In the genomic region with DNA sequence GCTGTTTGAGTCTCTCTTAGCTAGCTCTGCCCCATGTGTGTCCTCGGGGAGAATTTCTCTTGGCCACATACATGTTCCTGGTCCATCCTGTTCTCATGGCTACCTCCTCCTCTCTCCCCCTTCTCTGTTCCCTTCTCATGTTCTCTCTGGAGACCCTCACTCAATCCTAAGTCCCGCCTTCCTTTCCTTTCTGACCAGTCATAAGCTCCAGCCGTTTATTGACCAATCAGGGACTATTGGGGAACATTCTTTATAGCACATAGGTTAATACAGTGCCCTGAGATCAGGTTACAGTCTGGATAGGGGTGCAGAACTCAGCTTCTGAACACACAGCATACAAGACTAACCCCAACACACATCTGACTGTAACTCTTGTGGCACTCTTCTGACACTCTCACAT, we compare ENCODE assay signal across 24 mouse cellular contexts. TPM values are rescaled to one million over a fixed set of nuclear protein-coding genes. Genes with fewer than 3 reads are reported as not detected.
DNase-seq lines count a peak whose midpoint lies in the region; ATAC-seq and TF ChIP-seq lines count a peak whose summit lies in the region.
"Had no signal": no experiment of that assay in that cellular context is flagged by ENCODE, and none has a peak within 500 bp of the region (broad histone marks: within the 10 kb centered on the region; RNA-seq: fewer than 3 reads in every experiment).

No protein-coding gene starts in this region.

- DNase-seq in ES-CJ7 (ENCODE audit: low read depth, low spot score) (peak; percentile 57), ES-E14 (ENCODE audit: low read depth, low spot score) (no peak)
- peak; percentile 75 for DNase-seq in embryonic facial prominence, embryonic 11.5 days (ENCODE audit: low spot score)
- DNase-seq in left cerebral cortex, adult 11 months (ENCODE audit: low spot score), result no peak
- no peak for DNase-seq in thymus, adult 18-20 months
- DNase-seq: adrenal gland, postnatal 36 days; cerebellum, adult 11-12 months; cerebellum, postnatal 14 days; gastrocnemius, postnatal 10 days; heart, adult 11 months; heart, postnatal 36 days; kidney, postnatal 14 days; liver; liver, postnatal 0 days; thymus, postnatal 4 days had no signal

- no peak overlapping the region for H3K9ac ChIP-seq in ES-E14 (ENCODE audit: insufficient read depth, low read depth, low read length, poor library complexity, severe bottlenecking)
- no peak overlapping the region for H3K9ac ChIP-seq in embryonic facial prominence, embryonic 11.5 days (replicated peaks; ENCODE audit: low read length)
- no peak overlapping the region for H3K9ac ChIP-seq in limb, embryonic 12.5 days (replicated peaks)
- H3K9ac ChIP-seq in midbrain, embryonic 13.5 days (replicated peaks), result no peak overlapping the region
- H3K9ac ChIP-seq: embryonic facial prominence, embryonic 15.5 days; heart, embryonic 13.5 days; hindbrain, embryonic 15.5 days; liver, postnatal 0 days had no signal

- H3K36me3 ChIP-seq in ES-E14 (ENCODE audit: control insufficient read depth, insufficient read depth, low read length, poor library complexity, severe bottlenecking), result no peaks in the 10 kb centered on the region
- H3K36me3 ChIP-seq in embryonic facial prominence, embryonic 11.5 days (replicated peaks; ENCODE audit: control insufficient read depth, insufficient read depth, low read depth, low read length), result no peaks in the 10 kb centered on the region
- no peaks in the 10 kb centered on the region for H3K36me3 ChIP-seq in limb, embryonic 12.5 days
- no peaks in the 10 kb centered on the region for H3K36me3 ChIP-seq in midbrain, embryonic 13.5 days
- H3K36me3 ChIP-seq: G1E; hindbrain, embryonic 15.5 days had no signal

- peak; percentile 74 for ATAC-seq in embryonic facial prominence, embryonic 11.5 days (replicated peaks; ENCODE audit: insufficient number of reproducible peaks, low FRiP score, low TSS enrichment, low read depth)
- ATAC-seq in limb, embryonic 12.5 days (ENCODE audit: insufficient number of reproducible peaks, insufficient read depth, low FRiP score, low TSS enrichment, low read depth), result peak; percentile 83
- ATAC-seq in midbrain, embryonic 13.5 days, result no peak
- ATAC-seq: intestine, embryonic 16.5 days; liver, postnatal 0 days had no signal

- in situ Hi-C loops in ES-E14 (cut with MboI; ENCODE audit: low sequenced_read_pairs in 2 of 2, unreplicated experiment in 2 of 2), result no loop called here

- 48% methylated on average over 3 of the region's 3 CpGs for WGBS in embryonic facial prominence, embryonic 11.5 days
- WGBS in limb, embryonic 12.5 days, result 25% methylated on average over 3 of the region's 3 CpGs
- 64% methylated on average over 3 of the region's 3 CpGs for WGBS in midbrain, embryonic 13.5 days

- no peak overlapping the region for H3K4me2 ChIP-seq in embryonic facial prominence, embryonic 11.5 days (ENCODE audit: low read depth, low read length)
- H3K4me2 ChIP-seq in limb, embryonic 12.5 days, result no peak overlapping the region
- no peak overlapping the region for H3K4me2 ChIP-seq in midbrain, embryonic 13.5 days (replicated peaks)
- H3K4me2 ChIP-seq: embryonic facial prominence, embryonic 15.5 days; heart, embryonic 13.5 days; hindbrain, embryonic 15.5 days had no signal

- H3K27me3 ChIP-seq in embryonic facial prominence, embryonic 11.5 days (ENCODE audit: control insufficient read depth, insufficient read depth, low read length), result no peaks in the 10 kb centered on the region
- H3K27me3 ChIP-seq in limb, embryonic 12.5 days, result peaks cover 5% of the 10 kb centered on the region; the same call in 1 of the 2 replicates
- peaks cover 22% of the 10 kb centered on the region for H3K27me3 ChIP-seq in midbrain, embryonic 13.5 days
- H3K27me3 ChIP-seq: embryonic facial prominence, embryonic 15.5 days; heart, embryonic 13.5 days had no signal

- no peak overlapping the region for H3K4me3 ChIP-seq in ES-E14 (ENCODE audit: insufficient read depth in 1 of 2, low read depth in 1 of 2, low read length in 2 of 2, poor library complexity in 1 of 2, severe bottlenecking in 1 of 2)
- no peak overlapping the region for H3K4me3 ChIP-seq in embryonic facial prominence, embryonic 11.5 days (ENCODE audit: low read depth, low read length)
- H3K4me3 ChIP-seq in limb, embryonic 12.5 days (replicated peaks), result no peak overlapping the region
- H3K4me3 ChIP-seq in midbrain, embryonic 13.5 days (replicated peaks), result no peak overlapping the region
- H3K4me3 ChIP-seq: embryonic facial prominence, embryonic 15.5 days; heart, embryonic 13.5 days; hindbrain, embryonic 15.5 days; left cerebral cortex, adult 2 months; megakaryocyte, embryonic 14.5 days had no signal

- no peak overlapping the region; the same call in 1 of the 2 replicates for H3K27ac ChIP-seq in ES-E14 (ENCODE audit: insufficient read depth, low read depth, low read length, poor library complexity, severe bottlenecking)
- H3K27ac ChIP-seq in embryonic facial prominence, embryonic 11.5 days (replicated peaks; ENCODE audit: low read depth, low read length), result no peak overlapping the region
- H3K27ac ChIP-seq in limb, embryonic 12.5 days, result peak overlapping the region; percentile 19; the same call in 1 of the 2 replicates
- no peak overlapping the region for H3K27ac ChIP-seq in midbrain, embryonic 13.5 days
- H3K27ac ChIP-seq: embryonic facial prominence, embryonic 15.5 days; heart, embryonic 13.5 days; hindbrain, embryonic 15.5 days; left cerebral cortex, adult 2 months had no signal

- no peaks in the 10 kb centered on the region for H3K9me3 ChIP-seq in ES-E14 (ENCODE audit: control insufficient read depth, insufficient read depth, low read depth, low read length)
- H3K9me3 ChIP-seq in embryonic facial prominence, embryonic 11.5 days (replicated peaks; ENCODE audit: control insufficient read depth, low read length), result no peaks in the 10 kb centered on the region
- H3K9me3 ChIP-seq in limb, embryonic 12.5 days, result no peaks in the 10 kb centered on the region
- no peaks in the 10 kb centered on the region for H3K9me3 ChIP-seq in midbrain, embryonic 13.5 days
- H3K9me3 ChIP-seq: embryonic facial prominence, embryonic 15.5 days; G1E; heart, embryonic 13.5 days; hindbrain, embryonic 15.5 days had no signal

- peaks cover 0 to 8% of the 10 kb centered on the region in 2 experiments; a peak in 1 of 4 replicates for H3K4me1 ChIP-seq in ES-E14 (ENCODE audit: control insufficient read depth in 2 of 2, insufficient read depth in 2 of 2, low read length in 2 of 2, poor library complexity in 1 of 2)
- H3K4me1 ChIP-seq in embryonic facial prominence, embryonic 11.5 days (ENCODE audit: control insufficient read depth, insufficient read depth, low read length), result no peaks in the 10 kb centered on the region; the same call in 1 of the 2 replicates
- peaks cover 14% of the 10 kb centered on the region for H3K4me1 ChIP-seq in limb, embryonic 12.5 days (replicated peaks)
- H3K4me1 ChIP-seq in midbrain, embryonic 13.5 days (replicated peaks), result peaks cover 10% of the 10 kb centered on the region; the same call in 1 of the 2 replicates

TF ChIP-seq in ES-E14, 5 proteins besides CTCF, POLR2A, EP300 and RAD21:
- no peak for TF ChIP-seq HCFC1 (IDR thresholded peaks at IDR 0.05; ENCODE audit: borderline replicate concordance, insufficient read depth, low read length)
- peak; percentile 60; the same call in 1 of the 2 replicates for TF ChIP-seq CHD2 (IDR thresholded peaks at IDR 0.05; ENCODE audit: low read depth, low read length)
TF ChIP-seq in ES-E14: peak in this region for 1.

RNA-seq across cellular contexts. Expression of a gene that starts 2.4 kb away (rescaled TPM):
- total RNA-seq in ES-E14 (2012; rRNA removed), result 2.5 and 5.5 TPM in 2 replicates
- polyA plus RNA-seq in embryonic facial prominence, embryonic 11.5 days (2014; fragmentation: Nextera tagmentation; extraction: Ambion mirVana), result 61.1 and 61.2 TPM in 2 replicates
- polyA plus RNA-seq in limb, embryonic 12.5 days (2016; fragmentation: Nextera tagmentation; extraction: Ambion mirVana), result 78.1 and 88.3 TPM in 2 replicates
- 14.8 and 19.7 TPM in 2 replicates for polyA plus RNA-seq in midbrain, embryonic 13.5 days (2015; fragmentation: Nextera tagmentation; extraction: Ambion mirVana)

RNA-seq across cellular contexts. Expression of a gene that starts 17.5 kb away (rescaled TPM):
- total RNA-seq in ES-E14 (2012; rRNA removed), result 166 and 208 TPM in 2 replicates
- polyA plus RNA-seq in embryonic facial prominence, embryonic 11.5 days (2014; fragmentation: Nextera tagmentation; extraction: Ambion mirVana), result 30.3 and 32.5 TPM in 2 replicates
- 66.3 and 70.1 TPM in 2 replicates for polyA plus RNA-seq in limb, embryonic 12.5 days (2016; fragmentation: Nextera tagmentation; extraction: Ambion mirVana)
- polyA plus RNA-seq in midbrain, embryonic 13.5 days (2015; fragmentation: Nextera tagmentation; extraction: Ambion mirVana), result 67.8 and 69.0 TPM in 2 replicates

RNA-seq across cellular contexts. Expression of a gene that starts 58.3 kb away (rescaled TPM):
- 112 and 153 TPM in 2 replicates for total RNA-seq in ES-E14 (2012; rRNA removed)
- polyA plus RNA-seq in embryonic facial prominence, embryonic 11.5 days (2014; fragmentation: Nextera tagmentation; extraction: Ambion mirVana), result 160 and 179 TPM in 2 replicates
- polyA plus RNA-seq in limb, embryonic 12.5 days (2016; fragmentation: Nextera tagmentation; extraction: Ambion mirVana), result 184 and 189 TPM in 2 replicates
- 130 and 137 TPM in 2 replicates for polyA plus RNA-seq in midbrain, embryonic 13.5 days (2015; fragmentation: Nextera tagmentation; extraction: Ambion mirVana)

Comparison
In these comparisons a context has a peak if more than half of its experiments do, and no peak if none do; other contexts are left out.
1. DNase-seq: peak in ES-CJ7 (single experiment) and embryonic facial prominence, embryonic 11.5 days (single experiment); none in ES-E14 (single experiment), left cerebral cortex, adult 11 months (single experiment) and thymus, adult 18-20 months (0 of 2).